Mouse (Mus musculus) hindbrain, embryonic 15.5 days (tissue): ENCODE data around the gene Gm5089. TPM values are rescaled to one million over a fixed set of nuclear protein-coding genes. Genes with fewer than 3 reads are reported as not detected.

Source experiments
- ATAC-seq: fragments of 200-750 bp; cut with Nextera tagmentation; 2 replicates; pipeline ENCODE4 v1.8.0; 2017; ENCODE audit warnings: low read depth, moderate number of reproducible peaks, moderate TSS enrichment; ENCODE audit not compliant: low FRiP score
- H3K27ac ChIP-seq: fragments of 300-500 bp; sonication (generic); replicated peaks from 2 replicates; pipeline ENCODE4 v1.5.1; 2015; ENCODE audit warnings: mild to moderate bottlenecking, inconsistent platforms
- H3K27me3 ChIP-seq: fragments of 300-500 bp; sonication (generic); 2 replicates; pipeline ENCODE4 v1.6.1; 2015; ENCODE audit warnings: control low read depth, inconsistent platforms
- H3K36me3 ChIP-seq: fragments of 300-500 bp; sonication (generic); 2 replicates; pipeline ENCODE4 v1.6.1; 2015; ENCODE audit warnings: control low read depth, inconsistent platforms
- H3K4me1 ChIP-seq: fragments of 300-500 bp; sonication (generic); replicated peaks from 2 replicates; pipeline ENCODE4 v1.6.1; 2015; ENCODE audit warnings: control low read depth, inconsistent platforms
- H3K4me2 ChIP-seq: fragments of 300-500 bp; sonication (generic); 2 replicates; pipeline ENCODE4 v1.6.1; 2015; ENCODE audit warnings: moderate library complexity, mild to moderate bottlenecking, inconsistent platforms
- H3K4me3 ChIP-seq: fragments of 300-500 bp; sonication (generic); 2 replicates; pipeline ENCODE4 v1.5.1; 2015; ENCODE audit warnings: mild to moderate bottlenecking, inconsistent platforms
- H3K9ac ChIP-seq: fragments of 300-500 bp; sonication (generic); 2 replicates; pipeline ENCODE4 v1.6.1; 2015; ENCODE audit warnings: inconsistent platforms
- H3K9me3 ChIP-seq: fragments of 300-500 bp; sonication (generic); 2 replicates; pipeline ENCODE4 v1.6.1; 2016; ENCODE audit warnings: control low read depth, inconsistent platforms
- WGBS: fragments of 180-500 bp; shearing (Covaris S2); methylation state at CpG from one replicate; pipeline ENCODE4 v1.1.7; 2015; 5-methylcytosine and 5-hydroxymethylcytosine counted together
- polyA plus RNA-seq: library from polyadenylated mRNA; unstranded; fragments of >200 nt; fragmentation: Nextera tagmentation; extraction: Ambion mirVana; gene quantifications from 2 replicates; pipeline ENCODE4 v1.2.1, GENCODE M21; 2015

Gm5089 gene
- polyA plus RNA-seq, 1 experiment from 2014 or later, result 2.4 TPM

- peak; percentile 44; the same call in 1 of the 2 replicates for ATAC-seq
- Histone ChIP-seq H3K4me3 (peak overlapping the region; percentile 20), H3K4me1 (no peaks in the 10 kb centered on the region), H3K9me3 (no peaks in the 10 kb centered on the region), H3K9ac (peak overlapping the region; percentile 27; the same call in 1 of the 2 replicates), H3K4me2 (peak overlapping the region; percentile 48), H3K27ac (peak overlapping the region; percentile 75), H3K36me3 (no peaks in the 10 kb centered on the region), H3K27me3 (peaks cover 48% of the 10 kb centered on the region)
- 12% methylated on average over 4 of the region's 4 CpGs for WGBS
Observed at GRCm38 (mm10) chr14:122484458-122484843, 33.5 kb upstream of the Gm5089 start.

- ATAC-seq, result 0 out of 2 replicates have a peak, but pooled peaks have one; percentile 4
- 6% methylated on average over 18 of the region's 18 CpGs for WGBS
- H3K4me1 ChIP-seq, result no peaks in the 10 kb centered on the region
- H3K27me3 ChIP-seq, result peaks cover 45% of the 10 kb centered on the region
- H3K9ac ChIP-seq, result peak overlapping the region; percentile 53; the same call in 1 of the 2 replicates
- H3K9me3 ChIP-seq, result no peaks in the 10 kb centered on the region
- peak overlapping the region; percentile 48 for H3K4me2 ChIP-seq
- peak overlapping the region; percentile 55 for H3K4me3 ChIP-seq
- H3K27ac ChIP-seq, result peak overlapping the region; percentile 75
- H3K36me3 ChIP-seq, result no peaks in the 10 kb centered on the region
Observed at GRCm38 (mm10) chr14:122483556-122484421, 32.9 kb upstream of the Gm5089 start.

GRCm38 (mm10) chr14:122483024-122483385 lies 32.1 kb upstream of the Gm5089 start:
- Histone ChIP-seq H3K27me3 (peaks cover 48% of the 10 kb centered on the region), H3K4me2 (peak overlapping the region; percentile 48), H3K27ac (peak overlapping the region; percentile 75), H3K4me1 (no peaks in the 10 kb centered on the region), H3K36me3 (no peaks in the 10 kb centered on the region), H3K9me3 (no peaks in the 10 kb centered on the region), H3K4me3 (peak overlapping the region; percentile 55), H3K9ac (peak overlapping the region; percentile 53)
- 7% methylated on average over 5 of the region's 5 CpGs for WGBS
- ATAC-seq, result no peak

- peak overlapping the region; percentile 53 for H3K9ac ChIP-seq
- H3K4me3 ChIP-seq, result peak overlapping the region; percentile 55
- peaks cover 45% of the 10 kb centered on the region for H3K27me3 ChIP-seq
- H3K9me3 ChIP-seq, result no peaks in the 10 kb centered on the region
- no peaks in the 10 kb centered on the region for H3K4me1 ChIP-seq
- ATAC-seq, result peak; percentile 39
- peak overlapping the region; percentile 75 for H3K27ac ChIP-seq
- WGBS, result 4% methylated on average over 38 of the region's 38 CpGs
- H3K36me3 ChIP-seq, result no peaks in the 10 kb centered on the region
- peak overlapping the region; percentile 48 for H3K4me2 ChIP-seq
Observed at GRCm38 (mm10) chr14:122482081-122483023, 31.4 kb upstream of the Gm5089 start.

GRCm38 (mm10) chr14:122481181-122481580 lies 30.3 kb upstream of the Gm5089 start:
- no peaks in the 10 kb centered on the region for H3K4me1 ChIP-seq

GRCm38 (mm10) chr14:122480355-122480754 lies 29.4 kb upstream of the Gm5089 start:
- Histone ChIP-seq H3K9me3 (no peaks in the 10 kb centered on the region), H3K36me3 (no peaks in the 10 kb centered on the region), H3K27me3 (peaks cover 37% of the 10 kb centered on the region), H3K4me1 (peaks cover 7% of the 10 kb centered on the region), H3K4me3 (peak overlapping the region; percentile 55), H3K9ac (peak overlapping the region; percentile 53; the same call in 1 of the 2 replicates), H3K4me2 (peak overlapping the region; percentile 48), H3K27ac (peak overlapping the region; percentile 75)
- no peak for ATAC-seq
- WGBS, result 10% methylated on average over 2 of the region's 2 CpGs

More at GRCm38 (mm10) chr14:122481181-122481580, 30.3 kb upstream of the Gm5089 start:
- H3K27me3 ChIP-seq, result peaks cover 37% of the 10 kb centered on the region
- WGBS, result 12% methylated on average over 15 of the region's 15 CpGs
- H3K9ac ChIP-seq, result peak overlapping the region; percentile 53
- H3K4me2 ChIP-seq, result peak overlapping the region; percentile 48
- H3K4me3 ChIP-seq, result peak overlapping the region; percentile 55
- no peaks in the 10 kb centered on the region for H3K9me3 ChIP-seq
- ATAC-seq, result no peak
- H3K27ac ChIP-seq, result peak overlapping the region; percentile 75
- H3K36me3 ChIP-seq, result no peaks in the 10 kb centered on the region

- H3K4me3 ChIP-seq, result peak overlapping the region; percentile 55
- H3K9me3 ChIP-seq, result no peaks in the 10 kb centered on the region
- H3K4me2 ChIP-seq, result peak overlapping the region; percentile 48
- H3K9ac ChIP-seq, result no peak overlapping the region
- H3K36me3 ChIP-seq, result no peaks in the 10 kb centered on the region
- no peak for ATAC-seq
- H3K27me3 ChIP-seq, result peaks cover 33% of the 10 kb centered on the region
- no peak overlapping the region for H3K27ac ChIP-seq
- H3K4me1 ChIP-seq, result peaks cover 14% of the 10 kb centered on the region
- WGBS, result 13% methylated on average over 17 of the region's 17 CpGs
Observed at GRCm38 (mm10) chr14:122479461-122480109, 28.7 kb upstream of the Gm5089 start.

GRCm38 (mm10) chr14:122478574-122479011 lies 27.7 kb upstream of the Gm5089 start:
- H3K4me1 ChIP-seq, result peaks cover 15% of the 10 kb centered on the region
- peak overlapping the region; percentile 55 for H3K4me3 ChIP-seq
- H3K4me2 ChIP-seq, result peak overlapping the region; percentile 55
- no peaks in the 10 kb centered on the region for H3K9me3 ChIP-seq
- H3K36me3 ChIP-seq, result no peaks in the 10 kb centered on the region
- ATAC-seq, result no peak
- H3K27me3 ChIP-seq, result peaks cover 24% of the 10 kb centered on the region
- WGBS, result under 1% methylated on average over 22 of the region's 22 CpGs
- H3K27ac ChIP-seq, result peak overlapping the region; percentile 97
- H3K9ac ChIP-seq, result peak overlapping the region; percentile 59

- Histone ChIP-seq H3K27ac (peak overlapping the region; percentile 97), H3K9me3 (no peaks in the 10 kb centered on the region), H3K4me2 (peak overlapping the region; percentile 55), H3K4me1 (peaks cover 15% of the 10 kb centered on the region), H3K36me3 (no peaks in the 10 kb centered on the region), H3K9ac (peak overlapping the region; percentile 59), H3K4me3 (peak overlapping the region; percentile 55), H3K27me3 (peaks cover 24% of the 10 kb centered on the region)
- 3% methylated on average over 9 of the region's 9 CpGs for WGBS
- no peak for ATAC-seq
Observed at GRCm38 (mm10) chr14:122477971-122478573, 27.2 kb upstream of the Gm5089 start.

GRCm38 (mm10) chr14:122477261-122477671 lies 26.4 kb upstream of the Gm5089 start:
- peaks cover 28% of the 10 kb centered on the region for H3K27me3 ChIP-seq
- peak overlapping the region; percentile 97 for H3K27ac ChIP-seq
- WGBS, result 1% methylated on average over 20 of the region's 20 CpGs
- no peaks in the 10 kb centered on the region for H3K36me3 ChIP-seq
- peaks cover 15% of the 10 kb centered on the region for H3K4me1 ChIP-seq
- H3K9me3 ChIP-seq, result no peaks in the 10 kb centered on the region
- H3K9ac ChIP-seq, result peak overlapping the region; percentile 59
- peak overlapping the region; percentile 55 for H3K4me2 ChIP-seq
- peak overlapping the region; percentile 55 for H3K4me3 ChIP-seq
- ATAC-seq, result no peak

GRCm38 (mm10) chr14:122476822-122477215 lies 25.9 kb upstream of the Gm5089 start:
- ATAC-seq, result no peak
- peak overlapping the region; percentile 55 for H3K4me2 ChIP-seq
- under 1% methylated on average over 18 of the region's 18 CpGs for WGBS
- H3K27me3 ChIP-seq, result peaks cover 28% of the 10 kb centered on the region
- no peaks in the 10 kb centered on the region for H3K9me3 ChIP-seq
- H3K27ac ChIP-seq, result peak overlapping the region; percentile 97
- H3K4me3 ChIP-seq, result peak overlapping the region; percentile 55
- H3K36me3 ChIP-seq, result no peaks in the 10 kb centered on the region
- peak overlapping the region; percentile 59 for H3K9ac ChIP-seq
- H3K4me1 ChIP-seq, result peaks cover 15% of the 10 kb centered on the region
